Mouse (Mus musculus) lung, postnatal 0 days (tissue): ENCODE data around the gene Cda.

Experiments used
- CTCF ChIP-seq: IDR thresholded peaks from 2 replicates; pipeline ENCODE4 v1.5.1; 2016; ENCODE audit warnings: antibody characterized with exemption, mild to moderate bottlenecking
- EP300 ChIP-seq: IDR thresholded peaks from 2 replicates; pipeline ENCODE4 v1.6.1; 2016; ENCODE audit warnings: antibody characterized with exemption, mild to moderate bottlenecking, control low read depth

- peak; percentile 73 for TF ChIP-seq CTCF
- no peak for TF ChIP-seq EP300
Observed at GRCm38 (mm10) chr4:138339963-138340362, 27.8 kb downstream of the Cda start.
